Mouse (Mus musculus) gastrocnemius, adult 18-20 months (tissue): ENCODE results near the gene Naa11. TPM values are rescaled to one million over a fixed set of nuclear protein-coding genes. Genes with fewer than 3 reads are reported as not detected.

Source experiments
- DNase-seq: peaks from one replicate; pipeline ENCODE4 v3.0.0; 2021; ENCODE audit warnings: low spot score
- total RNA-seq, 2 experiments: library from RNA; stranded (reverse); gene quantifications; 2 replicates each; pipeline ENCODE4 v1.2.3; 2021

Naa11 gene
- total RNA-seq, 2 experiments from 2014 or later: not detected

DNA sequence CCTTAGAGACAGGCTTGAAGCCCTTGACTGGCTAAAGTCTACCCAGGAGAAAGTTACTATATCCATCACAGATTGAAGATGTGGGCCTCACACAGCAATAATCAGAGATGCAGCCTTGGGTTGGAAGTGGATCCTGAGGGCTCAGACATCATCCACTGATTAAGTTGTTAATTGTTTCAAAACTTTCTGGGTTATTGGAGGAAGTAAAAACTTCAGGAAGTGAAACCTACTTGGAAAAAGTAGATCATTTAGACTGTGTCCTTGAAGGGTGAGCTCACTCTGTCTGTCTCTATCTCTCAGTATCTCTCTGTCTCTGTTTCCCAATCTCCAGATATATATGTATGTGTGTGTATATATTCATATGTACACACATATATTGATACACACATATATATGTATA lies 47.0 kb downstream of the Naa11 start:
- no peak for DNase-seq

DNA sequence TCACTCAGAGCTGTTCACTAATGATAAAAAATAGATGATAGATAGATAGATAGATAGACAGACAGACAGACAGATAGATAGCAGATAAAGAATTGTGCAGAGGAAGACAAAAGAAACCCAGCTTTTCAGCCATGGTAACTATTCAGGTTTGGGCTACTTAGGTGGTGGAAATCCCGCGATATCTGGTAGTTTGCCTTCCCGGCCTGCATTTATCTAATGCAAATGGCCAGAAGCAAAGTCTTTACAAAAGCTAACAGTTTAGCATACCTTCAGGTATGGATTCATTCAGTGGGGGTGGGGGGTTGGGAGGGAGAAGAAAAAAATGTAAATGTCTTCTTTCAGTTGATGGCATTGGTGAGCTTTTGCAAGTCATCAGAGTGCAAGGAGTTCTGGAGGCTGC lies 48.0 kb downstream of the Naa11 start:
- DNase-seq: no peak

DNA sequence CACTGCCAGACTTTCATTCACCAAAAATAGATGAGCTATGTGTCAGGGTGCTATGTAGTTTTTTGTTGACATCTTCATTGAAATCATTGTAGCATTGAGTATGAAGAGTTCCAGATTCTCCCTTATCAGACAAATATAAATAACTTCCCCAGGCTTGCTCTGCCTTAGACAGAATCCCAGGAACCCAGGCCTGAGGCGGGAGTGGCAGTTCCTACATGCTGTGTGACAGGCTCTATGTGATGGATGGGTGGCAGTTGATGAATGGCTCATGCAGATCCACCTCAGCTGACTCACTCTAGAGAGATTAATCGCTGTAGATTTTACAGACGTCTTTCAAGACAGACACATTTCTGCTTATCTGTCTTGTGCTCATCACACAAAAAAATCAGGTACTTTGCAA lies 57.4 kb downstream of the Naa11 start:
- no peak for DNase-seq

Other genes starting within 250 kb of the Naa11 start
- gene Gk2, start 64.6 kb upstream of the Naa11 start, total RNA-seq: not detected